Comparison of ENCODE assay signal across 10 mouse cellular contexts in the genomic region with DNA sequence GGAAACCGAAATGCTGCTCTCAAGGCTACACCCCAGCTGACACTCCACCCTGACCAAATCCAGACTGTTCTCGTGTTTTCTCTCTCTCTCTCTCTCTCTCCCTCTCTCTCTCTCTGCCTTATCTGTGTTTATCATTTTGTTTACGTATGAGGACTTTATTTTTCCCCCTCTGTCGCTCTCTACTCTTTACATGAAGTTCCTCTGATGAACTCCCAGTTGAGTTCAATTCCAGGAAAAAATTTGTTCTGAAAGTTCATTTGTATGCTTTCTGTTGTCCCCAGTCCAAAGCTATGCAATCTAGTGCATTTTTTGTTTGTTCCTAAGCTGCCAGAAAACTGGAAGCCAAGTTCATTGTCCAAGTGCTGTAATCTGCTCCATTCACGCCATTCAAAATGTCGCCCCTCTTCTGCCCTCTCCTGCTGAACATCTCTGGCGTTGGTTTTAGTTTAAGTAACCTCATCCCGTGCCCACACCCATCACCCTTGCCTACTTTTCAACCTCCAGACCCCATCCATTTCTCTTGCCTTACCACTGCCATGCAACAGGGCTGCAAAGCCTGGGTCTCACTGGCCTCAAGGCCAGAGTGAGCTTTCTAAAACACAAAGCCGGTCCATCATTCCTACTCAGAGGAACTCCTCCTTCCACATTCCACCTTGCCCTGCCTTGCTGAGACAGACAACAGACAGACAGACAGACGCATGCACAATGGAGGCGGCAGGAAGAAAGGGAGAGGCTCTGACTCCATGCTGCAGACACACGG. TPM values are rescaled to one million over a fixed set of nuclear protein-coding genes. Genes with fewer than 3 reads are reported as not detected.
A peak's percentile ranks its signal among the peaks of the same experiment; 100 is the strongest.
DNase-seq lines count a peak whose midpoint lies in the region; ATAC-seq and TF ChIP-seq lines count a peak whose summit lies in the region.
"Had no signal": no experiment of that assay in that cellular context is flagged by ENCODE, and none has a peak within 500 bp of the region (broad histone marks: within the 10 kb centered on the region; RNA-seq: fewer than 3 reads in every experiment).

No protein-coding gene starts in this region.

- H3K36me3 ChIP-seq in embryonic facial prominence, embryonic 13.5 days: peaks cover 16% of the 10 kb centered on the region
- 0 out of 2 replicates have a peak, but pooled peaks cover 8% of the 10 kb centered on the region for H3K36me3 ChIP-seq in hindbrain, embryonic 14.5 days (replicated peaks; ENCODE audit: control insufficient read depth, insufficient read depth)
- H3K36me3 ChIP-seq in neural tube, embryonic 12.5 days: peaks cover 7% of the 10 kb centered on the region; the same call in 1 of the 2 replicates

- ATAC-seq in embryonic facial prominence, embryonic 13.5 days (ENCODE audit: insufficient number of reproducible peaks, insufficient read depth, low FRiP score, low TSS enrichment, low read depth): no peak
- no peak for ATAC-seq in hindbrain, embryonic 14.5 days (ENCODE audit: low FRiP score)
- no peak for ATAC-seq in neural tube, embryonic 12.5 days (ENCODE audit: low FRiP score, low read depth)

- 0 out of 2 replicates have a peak overlapping the region, but pooled peaks have one; percentile 11 for H3K9ac ChIP-seq in embryonic facial prominence, embryonic 13.5 days
- peak overlapping the region; percentile 91 for H3K9ac ChIP-seq in hindbrain, embryonic 14.5 days
- 0 out of 2 replicates have a peak overlapping the region, but pooled peaks have one; percentile 26 for H3K9ac ChIP-seq in neural tube, embryonic 12.5 days
- H3K9ac ChIP-seq: liver, embryonic 14.5 days had no signal

- H3K27me3 ChIP-seq in embryonic facial prominence, embryonic 13.5 days: no peaks in the 10 kb centered on the region
- H3K27me3 ChIP-seq in hindbrain, embryonic 14.5 days (ENCODE audit: control insufficient read depth, insufficient read depth, low read length): no peaks in the 10 kb centered on the region
- H3K27me3 ChIP-seq in neural tube, embryonic 12.5 days (replicated peaks): no peaks in the 10 kb centered on the region

- peaks cover 47% of the 10 kb centered on the region for H3K4me1 ChIP-seq in embryonic facial prominence, embryonic 13.5 days
- H3K4me1 ChIP-seq in hindbrain, embryonic 14.5 days (replicated peaks; ENCODE audit: control insufficient read depth, insufficient read depth, low read length): peaks cover 39% of the 10 kb centered on the region
- peaks cover 41% of the 10 kb centered on the region for H3K4me1 ChIP-seq in neural tube, embryonic 12.5 days

- H3K27ac ChIP-seq in layer of hippocampus, adult 2 months: peak overlapping the region; percentile 25; the same call in 1 of the 2 replicates
- no peak overlapping the region; the same call in 1 of the 2 replicates for H3K27ac ChIP-seq in embryonic facial prominence, embryonic 13.5 days
- H3K27ac ChIP-seq in hindbrain, embryonic 14.5 days: 0 out of 2 replicates have a peak overlapping the region, but pooled peaks have one; percentile 20
- H3K27ac ChIP-seq in neural tube, embryonic 12.5 days: no peak overlapping the region
- H3K27ac ChIP-seq: liver, embryonic 14.5 days had no signal

- peak overlapping the region; percentile 71 for H3K4me2 ChIP-seq in embryonic facial prominence, embryonic 13.5 days
- H3K4me2 ChIP-seq in hindbrain, embryonic 14.5 days (replicated peaks): peak overlapping the region; percentile 75
- peak overlapping the region; percentile 78 for H3K4me2 ChIP-seq in neural tube, embryonic 12.5 days (replicated peaks)

- H3K9me3 ChIP-seq in embryonic facial prominence, embryonic 13.5 days: no peaks in the 10 kb centered on the region
- H3K9me3 ChIP-seq in hindbrain, embryonic 14.5 days (ENCODE audit: control insufficient read depth, low read length): no peaks in the 10 kb centered on the region
- H3K9me3 ChIP-seq in neural tube, embryonic 12.5 days: no peaks in the 10 kb centered on the region

- 74% methylated on average over 12 of the region's 12 CpGs for WGBS in embryonic facial prominence, embryonic 13.5 days
- WGBS in hindbrain, embryonic 14.5 days: 62% methylated on average over 12 of the region's 12 CpGs
- WGBS in neural tube, embryonic 12.5 days: 80% methylated on average over 12 of the region's 12 CpGs

- TF ChIP-seq CTCF in layer of hippocampus, adult 2 months (conservative IDR thresholded peaks at IDR 0.05): no peak

- H3K4me3 ChIP-seq in layer of hippocampus, adult 2 months: peak overlapping the region; percentile 86; the same call in 1 of the 2 replicates
- no peak overlapping the region for H3K4me3 ChIP-seq in embryonic facial prominence, embryonic 13.5 days
- H3K4me3 ChIP-seq in hindbrain, embryonic 14.5 days (replicated peaks; ENCODE audit: low read length): peak overlapping the region; percentile 87
- no peak overlapping the region for H3K4me3 ChIP-seq in neural tube, embryonic 12.5 days

- DNase-seq in layer of hippocampus, adult 2 months (ENCODE audit: low spot score in 2 of 2): no peak
- DNase-seq in layer of hippocampus, adult 9-10 months (ENCODE audit: low spot score): no peak
- no peak for DNase-seq in hindbrain, embryonic 14.5 days (ENCODE audit: low spot score)
- no peak for DNase-seq in urinary bladder, postnatal 14 days (ENCODE audit: low spot score)
- DNase-seq in retina, embryonic 14.5 days (ENCODE audit: low spot score): no peak
- DNase-seq in right cerebral cortex, adult 2 months (ENCODE audit: low spot score in 2 of 2): no peak
- DNase-seq: right cerebral cortex, postnatal 4 days had no signal

RNA-seq across cellular contexts. Expression of gene Dennd2a, which starts 2.6 kb away (rescaled TPM):
- 10 to 100 TPM; 37.0 to 38.2 TPM for total RNA-seq in layer of hippocampus, adult 2 months (2021)
- 18.0 and 21.2 TPM in 2 replicates for polyA plus RNA-seq in embryonic facial prominence, embryonic 13.5 days (2015; fragmentation: Nextera tagmentation; extraction: Ambion mirVana)
- 19.1 and 21.8 TPM in 2 replicates for polyA plus RNA-seq in hindbrain, embryonic 14.5 days (2014; fragmentation: Nextera tagmentation; extraction: Ambion mirVana)
- 48.4 and 50.6 TPM in 2 replicates for polyA plus RNA-seq in neural tube, embryonic 12.5 days (2016; fragmentation: Nextera tagmentation; extraction: Ambion mirVana)

RNA-seq across cellular contexts. Expression of gene Adck2, which starts 18.6 kb away (rescaled TPM):
- 10 to 100 TPM; 27.5 to 32.0 TPM for total RNA-seq in layer of hippocampus, adult 2 months (2021)
- polyA plus RNA-seq in embryonic facial prominence, embryonic 13.5 days (2015; fragmentation: Nextera tagmentation; extraction: Ambion mirVana): 40.6 and 42.3 TPM in 2 replicates
- polyA plus RNA-seq in hindbrain, embryonic 14.5 days (2014; fragmentation: Nextera tagmentation; extraction: Ambion mirVana): 37.5 and 38.0 TPM in 2 replicates
- polyA plus RNA-seq in neural tube, embryonic 12.5 days (2016; fragmentation: Nextera tagmentation; extraction: Ambion mirVana): 37.2 and 40.9 TPM in 2 replicates

RNA-seq across cellular contexts. Expression of gene Gm42420, which starts 30.5 kb away (rescaled TPM):
- not detected for total RNA-seq in layer of hippocampus, adult 2 months (2021)
- 1.7 TPM in 1 of 2 replicates, not detected in the other for polyA plus RNA-seq in embryonic facial prominence, embryonic 13.5 days (2015; fragmentation: Nextera tagmentation; extraction: Ambion mirVana)
- polyA plus RNA-seq in hindbrain, embryonic 14.5 days (2014; fragmentation: Nextera tagmentation; extraction: Ambion mirVana): 1.9 TPM in 1 of 2 replicates, not detected in the other
- polyA plus RNA-seq in neural tube, embryonic 12.5 days (2016; fragmentation: Nextera tagmentation; extraction: Ambion mirVana): 0.51 and 1.7 TPM in 2 replicates

RNA-seq across cellular contexts. Expression of gene Ndufb2, which starts 37.3 kb away (rescaled TPM):
- total RNA-seq in layer of hippocampus, adult 2 months (2021): 100 to 1,000 TPM; 167 to 192 TPM
- polyA plus RNA-seq in embryonic facial prominence, embryonic 13.5 days (2015; fragmentation: Nextera tagmentation; extraction: Ambion mirVana): 330 and 353 TPM in 2 replicates
- 525 and 566 TPM in 2 replicates for polyA plus RNA-seq in hindbrain, embryonic 14.5 days (2014; fragmentation: Nextera tagmentation; extraction: Ambion mirVana)
- polyA plus RNA-seq in neural tube, embryonic 12.5 days (2016; fragmentation: Nextera tagmentation; extraction: Ambion mirVana): 319 and 340 TPM in 2 replicates

Comparison
In these comparisons a context has a peak if more than half of its experiments do, and no peak if none do; other contexts are left out.
1. H3K27ac ChIP-seq: peak in layer of hippocampus, adult 2 months (single experiment) and hindbrain, embryonic 14.5 days (single experiment); none in embryonic facial prominence, embryonic 13.5 days (single experiment) and neural tube, embryonic 12.5 days (single experiment).
2. H3K4me3 ChIP-seq: peak in layer of hippocampus, adult 2 months (single experiment) and hindbrain, embryonic 14.5 days (single experiment); none in embryonic facial prominence, embryonic 13.5 days (single experiment) and neural tube, embryonic 12.5 days (single experiment).
3. H3K9ac ChIP-seq: peak in every context shown above with its lines; median percentile 91 in hindbrain, embryonic 14.5 days; 26 in neural tube, embryonic 12.5 days; 11 in embryonic facial prominence, embryonic 13.5 days.
4. Peak in every context shown above with its lines, with median percentiles within 50 percentile points of each other: H3K4me2 ChIP-seq.